Mouse (Mus musculus) thymus, adult 2 months (tissue): ENCODE results near the gene Dnajb1. TPM values are rescaled to one million over a fixed set of nuclear protein-coding genes. Genes with fewer than 3 reads are reported as not detected.
A peak's percentile ranks its signal among the peaks of the same experiment; 100 is the strongest.

Experiments used
- DNase-seq: peaks from one replicate; pipeline ENCODE4 v3.0.0; 2021
- H3K27ac ChIP-seq: fragments of 200-500 bp; 2 replicates; pipeline ENCODE4 v1.5.1; 2012; ENCODE audit warnings: low read length, control low read depth; ENCODE audit not compliant: control insufficient read depth, insufficient read depth
- H3K27me3 ChIP-seq: fragments of 200-500 bp; 2 replicates; pipeline ENCODE4 v1.6.1; 2012; ENCODE audit warnings: mild to moderate bottlenecking, low read length, moderate library complexity, mixed read lengths; ENCODE audit not compliant: control insufficient read depth, insufficient read depth
- H3K36me3 ChIP-seq: fragments of 200-500 bp; 2 replicates; pipeline ENCODE4 v1.6.1; 2012; ENCODE audit warnings: mild to moderate bottlenecking, low read length, moderate library complexity; ENCODE audit not compliant: control insufficient read depth, insufficient read depth
- H3K4me1 ChIP-seq: fragments of 200-500 bp; replicated peaks from 2 replicates; pipeline ENCODE4 v1.6.1; 2012; ENCODE audit warnings: low read length; ENCODE audit not compliant: control insufficient read depth, insufficient read depth
- H3K4me3 ChIP-seq: fragments of 200-500 bp; 2 replicates; pipeline ENCODE4 v1.5.1; 2012; ENCODE audit warnings: mild to moderate bottlenecking, low read length, control low read depth, moderate library complexity; ENCODE audit not compliant: control insufficient read depth, insufficient read depth
- CTCF ChIP-seq: fragments of 200-500 bp; IDR thresholded peaks from 2 replicates; pipeline ENCODE4 v1.5.1; 2012; ENCODE audit warnings: mild to moderate bottlenecking, control low read depth, low read length, moderate library complexity, borderline replicate concordance; ENCODE audit not compliant: control insufficient read depth, poor library complexity, insufficient read depth; ENCODE audit errors: extremely low read depth
- POLR2A ChIP-seq: fragments of 200-500 bp; IDR thresholded peaks from 2 replicates; pipeline ENCODE4 v1.6.1; 2012; ENCODE audit warnings: mild to moderate bottlenecking, low read length, control low read depth, moderate library complexity; ENCODE audit not compliant: control insufficient read depth, poor library complexity, insufficient read depth; ENCODE audit errors: extremely low read depth
- WGBS: fragments of 180-500 bp; shearing (Covaris S2); methylation state at CpG from one replicate; pipeline ENCODE4 v1.1.7; 2018; 5-methylcytosine and 5-hydroxymethylcytosine counted together
- polyA plus RNA-seq: library from polyadenylated mRNA; depleted of rRNA; stranded (reverse); fragments of >200 nt; gene quantifications from 2 replicates; pipeline ENCODE4 v1.2.3, GENCODE M21; 2012; rRNA removed

Gene Dnajb1
- polyA plus RNA-seq, 1 experiment = 87.1 TPM

GRCm38 (mm10) chr8:83652744-83653661 is 45.0 kb downstream of the Dnajb1 start:
- peaks cover 14% of the 10 kb centered on the region for H3K4me1 ChIP-seq
- under 1% methylated on average over 46 of the region's 46 CpGs for WGBS
- no peak overlapping the region for H3K27ac ChIP-seq
- H3K4me3 ChIP-seq = peak overlapping the region; percentile 73
- H3K36me3 ChIP-seq = no peaks in the 10 kb centered on the region
- peak; percentile 34 for DNase-seq
- no peaks in the 10 kb centered on the region for H3K27me3 ChIP-seq
- TF ChIP-seq POLR2A (no peak), CTCF (no peak)

- 22% methylated on average over 10 of the region's 10 CpGs for WGBS
- no peak for DNase-seq
Measured at GRCm38 (mm10) chr8:83653662-83654017, 45.6 kb downstream of the Dnajb1 start.

GRCm38 (mm10) chr8:83654725-83655124 is 46.7 kb downstream of the Dnajb1 start:
- no peak overlapping the region for H3K27ac ChIP-seq
- H3K36me3 ChIP-seq = no peaks in the 10 kb centered on the region
- TF ChIP-seq POLR2A = no peak
- TF ChIP-seq CTCF = no peak
- no peak for DNase-seq
- H3K4me3 ChIP-seq = no peak overlapping the region
- no peaks in the 10 kb centered on the region for H3K27me3 ChIP-seq
- WGBS = 97% methylated on average over 6 of the region's 6 CpGs
- peaks cover 14% of the 10 kb centered on the region for H3K4me1 ChIP-seq

More at GRCm38 (mm10) chr8:83653662-83654017, 45.6 kb downstream of the Dnajb1 start:
- no peaks in the 10 kb centered on the region for H3K27me3 ChIP-seq
- no peaks in the 10 kb centered on the region for H3K36me3 ChIP-seq
- peaks cover 14% of the 10 kb centered on the region for H3K4me1 ChIP-seq
- H3K4me3 ChIP-seq = peak overlapping the region; percentile 73
- no peak overlapping the region for H3K27ac ChIP-seq
- TF ChIP-seq POLR2A (no peak), CTCF (no peak)

- WGBS = 97% methylated on average over 9 of the region's 9 CpGs
- no peak for DNase-seq
- TF ChIP-seq CTCF (no peak), POLR2A (no peak)
- Histone ChIP-seq H3K36me3 (no peaks in the 10 kb centered on the region), H3K4me1 (peaks cover 14% of the 10 kb centered on the region), H3K4me3 (no peak overlapping the region), H3K27me3 (no peaks in the 10 kb centered on the region), H3K27ac (no peak overlapping the region)
Measured at GRCm38 (mm10) chr8:83656043-83656442, 48.0 kb downstream of the Dnajb1 start.

- WGBS = 95% methylated on average over 13 of the region's 13 CpGs
- no peaks in the 10 kb centered on the region for H3K27me3 ChIP-seq
- no peak for DNase-seq
- no peak overlapping the region for H3K4me3 ChIP-seq
- peaks cover 13% of the 10 kb centered on the region for H3K4me1 ChIP-seq
- no peaks in the 10 kb centered on the region for H3K36me3 ChIP-seq
- TF ChIP-seq POLR2A = no peak
- TF ChIP-seq CTCF = no peak
- no peak overlapping the region for H3K27ac ChIP-seq
Measured at GRCm38 (mm10) chr8:83656484-83657246, 48.7 kb downstream of the Dnajb1 start.

GRCm38 (mm10) chr8:83660545-83660944 is 52.6 kb downstream of the Dnajb1 start:
- 83% methylated on average over 8 of the region's 8 CpGs for WGBS
- TF ChIP-seq POLR2A = no peak
- TF ChIP-seq CTCF = no peak
- Histone ChIP-seq H3K27ac (no peak overlapping the region), H3K36me3 (no peaks in the 10 kb centered on the region), H3K4me3 (no peak overlapping the region), H3K4me1 (peaks cover 3% of the 10 kb centered on the region), H3K27me3 (no peaks in the 10 kb centered on the region)
- no peak for DNase-seq

- Histone ChIP-seq H3K27me3 (no peaks in the 10 kb centered on the region), H3K4me1 (peaks cover 3% of the 10 kb centered on the region), H3K27ac (no peak overlapping the region), H3K36me3 (no peaks in the 10 kb centered on the region), H3K4me3 (no peak overlapping the region)
- TF ChIP-seq POLR2A = no peak
- no peak for TF ChIP-seq CTCF
- no peak for DNase-seq
- WGBS = 87% methylated on average over 22 of the region's 22 CpGs
Measured at GRCm38 (mm10) chr8:83660995-83661680, 53.1 kb downstream of the Dnajb1 start.

Other genes with a start within 250 kb of the Dnajb1 start
- gene Clgn, start 218.3 kb upstream of the Dnajb1 start, polyA plus RNA-seq = 0.03 TPM in 1 of 2 replicates, not detected in the other
- gene Scoc, start 149.8 kb upstream of the Dnajb1 start, polyA plus RNA-seq = 6.9 and 9.1 TPM in 2 replicates
- not detected in 2 replicates for gene Olfr370, start 72.4 kb upstream of the Dnajb1 start, polyA plus RNA-seq
- 412 and 498 TPM in 2 replicates for gene Ndufb7, start 41.5 kb upstream of the Dnajb1 start, polyA plus RNA-seq
- gene Tecr, start 222 bp upstream of the Dnajb1 start, polyA plus RNA-seq = 577 and 705 TPM in 2 replicates
- 50.2 and 58.6 TPM in 2 replicates for gene Gipc1, start 44.5 kb downstream of the Dnajb1 start, polyA plus RNA-seq
- gene Ptger1, start 58.5 kb downstream of the Dnajb1 start, polyA plus RNA-seq = 0.50 and 0.61 TPM in 2 replicates
- 321 and 324 TPM in 2 replicates for gene Pkn1, start 91.0 kb downstream of the Dnajb1 start, polyA plus RNA-seq
- 157 and 171 TPM in 2 replicates for gene Ddx39, start 107.0 kb downstream of the Dnajb1 start, polyA plus RNA-seq
- gene Adgre5, start 133.1 kb downstream of the Dnajb1 start, polyA plus RNA-seq = 190 and 193 TPM in 2 replicates